Mouse (Mus musculus) forebrain, postnatal 0 days (tissue): ENCODE results near the gene Babam2. TPM values are rescaled to one million over a fixed set of nuclear protein-coding genes. Genes with fewer than 3 reads are reported as not detected.

ENCODE experiments used
- ATAC-seq: fragments of 200-750 bp; cut with Nextera tagmentation; 2 replicates; pipeline ENCODE4 v1.8.0; 2017; ENCODE audit warnings: mild to moderate bottlenecking, moderate library complexity
- DNase-seq: peaks from one replicate; pipeline ENCODE4 v3.0.0-alpha.2; 2015
- H3K27ac ChIP-seq: fragments of 300-500 bp; sonication (generic); 2 replicates; pipeline ENCODE4 v1.5.1; 2014; ENCODE audit warnings: low read depth, mild to moderate bottlenecking, antibody characterized with exemption, low read length, moderate library complexity, mixed read lengths
- H3K27me3 ChIP-seq: fragments of 300-500 bp; sonication (generic); 2 replicates; pipeline ENCODE4 v1.6.1; 2014; ENCODE audit warnings: mild to moderate bottlenecking, low read length, mixed read lengths; ENCODE audit not compliant: insufficient read depth
- H3K36me3 ChIP-seq: fragments of 300-500 bp; sonication (generic); 2 replicates; pipeline ENCODE4 v1.6.1; 2014; ENCODE audit warnings: mild to moderate bottlenecking, moderate library complexity; ENCODE audit not compliant: insufficient read depth
- H3K4me1 ChIP-seq: fragments of 300-500 bp; sonication (generic); 2 replicates; pipeline ENCODE4 v1.6.1; 2014; ENCODE audit warnings: antibody characterized with exemption; ENCODE audit not compliant: insufficient read depth
- H3K4me2 ChIP-seq: fragments of 300-500 bp; sonication (generic); 2 replicates; pipeline ENCODE4 v1.6.1; 2014; ENCODE audit warnings: low read depth, mild to moderate bottlenecking, moderate library complexity
- H3K4me3 ChIP-seq: fragments of 300-500 bp; sonication (generic); 2 replicates; pipeline ENCODE4 v1.5.1; 2014; ENCODE audit warnings: low read depth, low read length, mixed read lengths
- H3K9ac ChIP-seq: fragments of 300-500 bp; sonication (generic); 2 replicates; pipeline ENCODE4 v1.6.1; 2014; ENCODE audit warnings: mild to moderate bottlenecking
- H3K9me3 ChIP-seq: fragments of 300-500 bp; sonication (generic); 2 replicates; pipeline ENCODE4 v1.6.1; 2016; ENCODE audit warnings: low read length
- CTCF ChIP-seq: sonication (generic); IDR thresholded peaks from 2 replicates; pipeline ENCODE4 v1.5.1; 2016; ENCODE audit warnings: antibody characterized with exemption, control low read depth, low read depth
- WGBS: fragments of 180-500 bp; shearing (Covaris S2); extraction: QIAGEN DNeasy Blood & Tissue Kit; methylation state at CpG from one replicate; pipeline ENCODE4 v1.1.7; 2014; 5-methylcytosine and 5-hydroxymethylcytosine counted together
- polyA plus RNA-seq: library from polyadenylated mRNA; unstranded; fragments of >200 nt; fragmentation: Nextera tagmentation; extraction: Ambion mirVana; gene quantifications from 2 replicates; pipeline ENCODE4 v1.2.1, GENCODE M21; 2015
- total RNA-seq: library from RNA; depleted of rRNA; stranded (reverse); fragments of >200 nt; gene quantifications from 2 replicates; pipeline ENCODE4 v1.2.3, GENCODE M21; 2014

Gene Babam2
- total and polyA plus RNA-seq, 2 experiments from 2014 or later, result 42.7 to 61.5 TPM

- Histone ChIP-seq H3K9ac (no peak overlapping the region), H3K4me2 (no peak overlapping the region), H3K4me3 (no peak overlapping the region), H3K9me3 (no peaks in the 10 kb centered on the region), H3K27ac (no peak overlapping the region), H3K27me3 (no peaks in the 10 kb centered on the region), H3K36me3 (no peaks in the 10 kb centered on the region), H3K4me1 (no peaks in the 10 kb centered on the region)
- TF ChIP-seq CTCF, result no peak
- DNase-seq (no peak), ATAC-seq (no peak)
- 79% methylated on average over 1 of the region's 1 CpGs for WGBS
Observed at GRCm38 (mm10) chr5:31741931-31742330, 44.4 kb downstream of the Babam2 start.

GRCm38 (mm10) chr5:31742521-31743031 lies 45.1 kb downstream of the Babam2 start:
- no peak for DNase-seq
- ATAC-seq, result no peak
- no peak for TF ChIP-seq CTCF
- H3K4me1 ChIP-seq, result no peaks in the 10 kb centered on the region
- no peaks in the 10 kb centered on the region for H3K27me3 ChIP-seq
- no peak overlapping the region for H3K4me3 ChIP-seq
- H3K4me2 ChIP-seq, result no peak overlapping the region
- H3K36me3 ChIP-seq, result no peaks in the 10 kb centered on the region
- H3K9me3 ChIP-seq, result no peaks in the 10 kb centered on the region
- 35% methylated on average over 4 of the region's 4 CpGs for WGBS
- no peak overlapping the region for H3K27ac ChIP-seq
- H3K9ac ChIP-seq, result no peak overlapping the region

- Histone ChIP-seq H3K27ac (no peak overlapping the region; the same call in 1 of the 2 replicates), H3K27me3 (no peaks in the 10 kb centered on the region), H3K9me3 (no peaks in the 10 kb centered on the region), H3K4me3 (no peak overlapping the region), H3K4me1 (peaks cover 6% of the 10 kb centered on the region; the same call in 1 of the 2 replicates), H3K36me3 (no peaks in the 10 kb centered on the region), H3K4me2 (no peak overlapping the region), H3K9ac (no peak overlapping the region)
- DNase-seq, result no peak
- no peak for ATAC-seq
- TF ChIP-seq CTCF, result no peak
Observed at GRCm38 (mm10) chr5:31749401-31749800, 51.9 kb downstream of the Babam2 start.

DNA sequence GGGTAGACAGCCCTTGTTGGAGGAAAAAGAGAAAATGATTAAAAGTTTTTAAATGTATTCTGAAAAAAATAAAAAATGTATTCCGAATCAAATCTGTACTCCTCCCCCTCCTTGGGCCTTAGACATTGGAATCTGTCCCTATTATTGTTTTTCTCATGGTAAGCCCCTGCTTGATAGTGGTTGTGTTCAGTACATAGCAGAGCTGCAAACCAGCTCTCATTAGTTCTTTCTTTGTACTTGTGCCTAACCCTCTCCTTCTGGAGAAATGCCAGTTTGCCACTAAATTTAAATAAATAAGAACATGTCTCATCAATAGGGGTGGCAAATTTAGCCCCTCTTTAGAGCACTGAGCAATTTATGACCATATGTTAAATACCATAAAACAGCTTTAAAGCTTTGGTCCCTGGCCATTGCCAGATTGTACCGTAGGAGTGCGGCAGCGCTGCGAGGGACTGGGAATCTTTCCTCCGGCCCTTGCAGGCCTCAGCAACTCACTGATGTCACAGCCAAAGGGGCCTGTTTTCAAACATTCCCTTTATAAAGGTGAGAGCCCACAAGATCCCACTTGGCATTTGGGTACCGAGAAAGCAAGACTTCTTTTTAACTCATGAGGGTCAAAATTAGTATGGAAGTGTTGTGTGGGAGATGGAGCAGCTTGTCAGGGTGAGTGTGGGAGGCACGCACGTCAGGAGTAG lies 52.9 kb downstream of the Babam2 start:
- no peaks in the 10 kb centered on the region for H3K27me3 ChIP-seq
- H3K4me3 ChIP-seq, result no peak overlapping the region
- H3K27ac ChIP-seq, result peak overlapping the region; percentile 4; the same call in 1 of the 2 replicates
- TF ChIP-seq CTCF, result no peak
- no peak overlapping the region for H3K9ac ChIP-seq
- ATAC-seq, result peak; percentile 42; the same call in 1 of the 2 replicates
- H3K36me3 ChIP-seq, result no peaks in the 10 kb centered on the region
- peaks cover 6% of the 10 kb centered on the region; the same call in 1 of the 2 replicates for H3K4me1 ChIP-seq
- 40% methylated on average over 9 of the region's 9 CpGs for WGBS
- peak; percentile 48 for DNase-seq
- no peak overlapping the region for H3K4me2 ChIP-seq
- no peaks in the 10 kb centered on the region for H3K9me3 ChIP-seq

GRCm38 (mm10) chr5:31750955-31751354 lies 53.5 kb downstream of the Babam2 start:
- H3K9ac ChIP-seq, result no peak overlapping the region
- no peaks in the 10 kb centered on the region for H3K36me3 ChIP-seq
- ATAC-seq (no peak), DNase-seq (peak; percentile 9)
- H3K9me3 ChIP-seq, result no peaks in the 10 kb centered on the region
- no peak overlapping the region for H3K4me3 ChIP-seq
- WGBS, result 77% methylated on average over 4 of the region's 4 CpGs
- H3K27me3 ChIP-seq, result no peaks in the 10 kb centered on the region
- no peak overlapping the region for H3K4me2 ChIP-seq
- TF ChIP-seq CTCF, result no peak
- H3K4me1 ChIP-seq, result peaks cover 6% of the 10 kb centered on the region; the same call in 1 of the 2 replicates
- no peak overlapping the region for H3K27ac ChIP-seq

DNA sequence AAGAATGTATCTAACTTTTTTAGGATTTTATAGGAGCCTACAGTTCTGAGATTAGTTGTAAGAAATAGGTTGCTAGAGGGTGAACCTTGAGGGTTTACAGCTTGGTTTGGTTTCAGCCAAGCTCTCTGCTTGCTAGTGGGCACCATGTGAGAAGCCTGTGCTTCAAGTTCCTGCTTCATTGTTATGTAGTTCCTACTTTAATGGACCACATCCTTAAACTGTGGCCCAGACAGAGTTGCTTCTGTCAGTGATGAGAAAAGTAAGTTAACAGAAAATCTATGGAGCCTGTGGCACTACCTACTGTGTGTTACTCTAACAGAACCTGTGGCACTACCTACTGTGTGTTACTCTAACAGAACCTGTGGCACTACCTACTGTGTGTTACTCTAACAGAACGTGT lies 57.1 kb downstream of the Babam2 start:
- Histone ChIP-seq H3K4me1 (peaks cover 6% of the 10 kb centered on the region; the same call in 1 of the 2 replicates), H3K4me3 (no peak overlapping the region), H3K27me3 (no peaks in the 10 kb centered on the region), H3K9ac (no peak overlapping the region), H3K9me3 (no peaks in the 10 kb centered on the region), H3K4me2 (no peak overlapping the region), H3K36me3 (no peaks in the 10 kb centered on the region), H3K27ac (no peak overlapping the region)
- ATAC-seq (no peak), DNase-seq (no peak)
- no peak for TF ChIP-seq CTCF
- 97% methylated on average over 1 of the region's 1 CpGs for WGBS

DNA sequence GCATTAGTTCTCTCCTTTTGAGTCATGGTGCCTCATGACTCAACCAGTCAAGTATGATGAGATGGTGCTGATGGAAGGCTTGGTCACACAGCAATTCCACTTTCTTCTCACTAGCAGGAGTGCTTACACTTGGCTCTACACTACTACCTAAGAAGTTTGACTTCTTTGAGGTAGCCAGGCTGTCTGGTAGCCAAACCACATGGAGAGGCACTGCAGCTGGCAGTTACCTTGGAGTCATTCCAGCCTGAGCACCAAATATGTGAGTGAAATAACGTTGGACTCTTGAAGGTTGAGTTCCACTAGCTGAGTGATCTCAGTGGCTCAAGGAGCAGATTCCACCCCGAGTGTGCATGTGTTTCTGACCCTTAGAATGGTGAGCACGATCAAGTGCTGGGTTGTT lies 57.8 kb downstream of the Babam2 start:
- WGBS, result 84% methylated on average over 3 of the region's 3 CpGs
- Histone ChIP-seq H3K36me3 (no peaks in the 10 kb centered on the region), H3K4me3 (no peak overlapping the region), H3K27me3 (no peaks in the 10 kb centered on the region), H3K27ac (no peak overlapping the region), H3K9me3 (no peaks in the 10 kb centered on the region), H3K4me1 (peaks cover 6% of the 10 kb centered on the region; the same call in 1 of the 2 replicates), H3K4me2 (no peak overlapping the region), H3K9ac (no peak overlapping the region)
- DNase-seq (no peak), ATAC-seq (no peak)
- no peak for TF ChIP-seq CTCF
